Mouse (Mus musculus): Measurements from ENCODE around the gene Mrps33.

The Mrps33 gene

DNA sequence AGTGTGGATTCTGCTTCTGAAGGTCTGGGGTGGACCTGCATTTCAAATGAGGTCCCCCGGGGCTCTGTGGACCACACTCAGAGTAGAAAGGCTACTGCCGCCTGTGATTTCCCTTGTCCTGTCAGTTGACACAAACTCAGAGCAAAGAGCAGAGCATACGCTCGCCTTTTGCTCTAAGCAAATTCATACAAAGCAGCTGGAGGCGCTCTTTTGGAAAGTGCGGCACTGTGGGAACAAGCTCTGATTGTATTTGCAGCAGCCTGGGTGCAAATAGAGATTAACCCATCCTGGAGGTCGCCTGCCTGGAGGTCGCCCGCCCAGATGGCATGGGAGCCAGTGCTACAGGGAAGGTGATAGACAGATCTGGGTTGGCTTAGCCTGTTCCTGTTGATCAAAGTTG lies 23.0 kb downstream of the Mrps33 start:
- TF ChIP-seq GATA4 (IDR thresholded peaks at IDR 0.05; ENCODE audit: insufficient replicate concordance, low read length), result no peak

- TF ChIP-seq GATA4 (IDR thresholded peaks at IDR 0.05; ENCODE audit: insufficient replicate concordance, low read length), result no peak
Measured at GRCm38 (mm10) chr6:39785944-39786343, 24.8 kb downstream of the Mrps33 start.

GRCm38 (mm10) chr6:39783521-39783920 lies 27.3 kb downstream of the Mrps33 start:
- no peak for TF ChIP-seq GATA4 (IDR thresholded peaks at IDR 0.05; ENCODE audit: insufficient replicate concordance, low read length)

DNA sequence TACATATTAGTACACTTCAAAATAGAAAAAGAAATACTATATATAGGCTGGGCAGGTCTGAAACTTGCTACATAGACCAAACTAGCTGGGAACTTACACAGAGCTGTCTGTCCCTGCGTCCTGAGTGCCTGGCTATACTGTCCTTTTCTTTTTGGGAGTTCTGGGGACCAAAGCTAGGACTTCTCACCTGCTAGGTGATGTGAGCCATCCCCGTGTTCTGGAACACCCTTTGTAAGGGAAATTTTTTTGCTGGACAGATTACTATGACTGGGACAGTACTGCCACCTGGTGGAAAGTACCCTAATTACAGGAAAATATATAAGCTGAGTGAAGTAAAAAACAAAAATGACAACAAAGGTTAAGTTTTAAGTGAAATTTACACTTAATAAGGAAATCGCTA lies 28.2 kb downstream of the Mrps33 start:
- no peak for TF ChIP-seq GATA4 (IDR thresholded peaks at IDR 0.05; ENCODE audit: insufficient replicate concordance, low read length)

DNA sequence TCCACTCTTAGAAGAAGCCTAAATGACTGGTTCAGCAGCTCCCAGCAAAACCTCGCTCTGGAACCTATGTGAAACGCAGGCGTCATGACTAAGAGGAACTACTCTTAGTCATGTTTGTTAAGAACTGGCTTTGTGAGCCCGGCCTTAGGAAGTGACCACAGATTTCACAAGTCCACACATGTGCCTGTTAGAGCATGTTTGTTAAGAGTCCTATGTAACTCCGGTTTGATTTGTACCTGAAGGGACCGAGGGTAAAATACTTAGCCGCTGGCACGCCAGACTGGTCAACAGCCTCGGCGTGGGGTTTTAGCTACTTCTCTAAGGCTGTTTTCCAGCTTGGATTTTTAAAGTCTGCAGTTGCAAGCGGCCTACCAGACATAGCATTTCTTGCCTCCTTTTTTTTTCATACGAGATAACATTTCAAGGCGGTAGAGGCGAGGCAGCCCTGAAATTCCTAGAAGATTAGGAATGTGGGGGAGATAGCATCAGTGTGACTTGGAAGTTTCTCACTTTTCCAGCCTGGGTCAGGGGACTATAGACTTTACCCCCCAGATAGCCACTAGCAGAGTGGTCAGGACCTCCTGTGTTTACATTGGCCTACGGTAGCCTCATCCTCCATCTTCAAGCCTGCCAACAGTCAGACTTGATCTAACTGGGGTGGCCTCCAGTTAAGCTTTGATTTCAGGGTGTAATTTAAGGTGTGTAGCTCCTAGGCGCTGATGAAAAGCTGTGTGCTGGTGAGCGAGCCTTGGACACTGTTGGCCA lies 28.8 kb downstream of the Mrps33 start:
- no peak for TF ChIP-seq GATA4 (IDR thresholded peaks at IDR 0.05; ENCODE audit: insufficient replicate concordance, low read length)

GRCm38 (mm10) chr6:39780857-39781666 lies 29.7 kb downstream of the Mrps33 start:
- TF ChIP-seq GATA4 (IDR thresholded peaks at IDR 0.05; ENCODE audit: insufficient replicate concordance, low read length), result no peak

- no peak for TF ChIP-seq GATA4 (IDR thresholded peaks at IDR 0.05; ENCODE audit: insufficient replicate concordance, low read length)
Measured at GRCm38 (mm10) chr6:39778506-39778905, 32.3 kb downstream of the Mrps33 start.

- no peak for TF ChIP-seq GATA4 (IDR thresholded peaks at IDR 0.05; ENCODE audit: insufficient replicate concordance, low read length)
Measured at GRCm38 (mm10) chr6:39776275-39776674, 34.5 kb downstream of the Mrps33 start.

DNA sequence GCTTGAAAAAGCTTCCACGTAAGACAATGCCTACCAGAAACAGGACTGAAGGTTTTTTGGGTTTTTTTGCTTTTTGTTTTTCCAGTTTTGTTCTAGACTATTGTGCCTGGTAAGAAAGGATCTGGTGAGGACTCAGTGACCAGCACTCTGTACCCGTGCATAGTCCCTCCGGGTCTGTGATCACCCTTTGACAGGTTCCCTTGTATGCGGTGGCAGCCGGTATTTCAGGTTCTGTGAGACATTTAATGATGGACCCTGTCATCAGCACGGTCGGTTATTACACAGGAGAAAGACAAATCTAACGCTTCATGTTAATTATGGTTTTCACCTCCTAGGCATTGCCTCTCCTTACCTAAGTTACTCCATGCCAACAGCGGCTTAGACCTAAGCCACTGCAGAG lies 35.8 kb downstream of the Mrps33 start:
- no peak for TF ChIP-seq GATA4 (IDR thresholded peaks at IDR 0.05; ENCODE audit: insufficient replicate concordance, low read length)

DNA sequence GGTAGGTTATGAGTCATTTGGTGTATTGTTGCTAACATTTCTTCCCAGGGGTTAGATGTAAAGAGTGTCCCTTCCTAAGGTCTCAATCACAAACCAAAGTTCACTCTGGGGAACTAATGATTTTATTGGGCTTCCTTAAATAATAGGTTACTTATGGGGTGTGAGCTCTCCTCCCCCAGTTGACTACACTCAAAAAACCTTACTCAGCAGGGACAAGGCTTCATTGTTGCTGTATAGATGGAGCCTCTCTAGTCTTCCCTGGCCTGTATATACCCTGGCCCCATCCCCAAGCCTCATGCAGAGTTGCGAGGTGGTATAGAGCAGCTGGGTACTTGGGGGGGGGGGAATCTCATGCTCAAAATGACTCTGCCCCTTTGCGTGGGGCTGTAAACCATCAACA lies 53.6 kb downstream of the Mrps33 start:
- TF ChIP-seq GATA4 (IDR thresholded peaks at IDR 0.05; ENCODE audit: insufficient replicate concordance, low read length), result no peak

All from liver, adult (tissue).